Mouse (Mus musculus): ENCODE data around the gene Fam189a2. TPM values are rescaled to one million over a fixed set of nuclear protein-coding genes. Genes with fewer than 3 reads are reported as not detected.

The Fam189a2 gene
- polyA plus RNA-seq (2015; fragmentation: Nextera tagmentation; extraction: Ambion mirVana), result 1.5 and 2.3 TPM in 2 replicates

GRCm38 (mm10) chr19:24030871-24031556, at the start of gene Fam189a2:
Gene Fam189a2, minus strand, starts transcription at chr19:24031019.
- under 1% methylated on average over 42 of the region's 65 CpGs for WGBS
- peak; percentile 91 for ATAC-seq
- H3K4me3 ChIP-seq (ENCODE audit: low read depth, low read length), result peak within 1 kb of the TSS; percentile 83
- H3K9ac ChIP-seq (ENCODE audit: low read depth, low read length), result peak within 1 kb of the TSS; percentile 79
- H3K4me2 ChIP-seq (ENCODE audit: low read length), result peak within 1 kb of the TSS; percentile 90
- no peaks in the 10 kb centered on the region for H3K9me3 ChIP-seq (replicated peaks; ENCODE audit: control insufficient read depth, low read length, poor library complexity, severe bottlenecking)
- peaks cover 3% of the 10 kb centered on the region; the same call in 1 of the 2 replicates for H3K27me3 ChIP-seq (ENCODE audit: control insufficient read depth, insufficient read depth, low read depth, low read length)
- H3K27ac ChIP-seq (ENCODE audit: low read length), result peak within 1 kb of the TSS; percentile 80
- no peaks in the 10 kb centered on the region for H3K36me3 ChIP-seq (ENCODE audit: control insufficient read depth, insufficient read depth, low read length)
- H3K4me1 ChIP-seq (ENCODE audit: control insufficient read depth, insufficient read depth, low read length), result peaks cover 11% of the 10 kb centered on the region

GRCm38 (mm10) chr19:24077658-24078057, 46.8 kb upstream of the Fam189a2 start:
- no peak for ATAC-seq
- no peak overlapping the region for H3K4me3 ChIP-seq (ENCODE audit: low read depth, low read length)
- 94% methylated on average over 3 of the region's 3 CpGs for WGBS
- H3K36me3 ChIP-seq (ENCODE audit: control insufficient read depth, insufficient read depth, low read length), result no peaks in the 10 kb centered on the region
- no peaks in the 10 kb centered on the region for H3K9me3 ChIP-seq (replicated peaks; ENCODE audit: control insufficient read depth, low read length, poor library complexity, severe bottlenecking)
- no peak overlapping the region for H3K4me2 ChIP-seq (ENCODE audit: low read length)
- no peaks in the 10 kb centered on the region for H3K4me1 ChIP-seq (ENCODE audit: control insufficient read depth, insufficient read depth, low read length)
- H3K9ac ChIP-seq (ENCODE audit: low read depth, low read length), result no peak overlapping the region
- H3K27me3 ChIP-seq (ENCODE audit: control insufficient read depth, insufficient read depth, low read depth, low read length), result no peaks in the 10 kb centered on the region
- no peak overlapping the region for H3K27ac ChIP-seq (ENCODE audit: low read length)

GRCm38 (mm10) chr19:24076536-24076935, 45.7 kb upstream of the Fam189a2 start:
- Histone ChIP-seq H3K27me3 (ENCODE audit: control insufficient read depth, insufficient read depth, low read depth, low read length) (no peaks in the 10 kb centered on the region), H3K4me3 (ENCODE audit: low read depth, low read length) (no peak overlapping the region), H3K9me3 (replicated peaks; ENCODE audit: control insufficient read depth, low read length, poor library complexity, severe bottlenecking) (no peaks in the 10 kb centered on the region), H3K4me1 (ENCODE audit: control insufficient read depth, insufficient read depth, low read length) (no peaks in the 10 kb centered on the region), H3K27ac (ENCODE audit: low read length) (no peak overlapping the region), H3K36me3 (ENCODE audit: control insufficient read depth, insufficient read depth, low read length) (no peaks in the 10 kb centered on the region), H3K9ac (ENCODE audit: low read depth, low read length) (no peak overlapping the region), H3K4me2 (ENCODE audit: low read length) (no peak overlapping the region)
- ATAC-seq, result no peak
- 91% methylated on average over 7 of the region's 7 CpGs for WGBS

- no peak overlapping the region for H3K27ac ChIP-seq (ENCODE audit: low read length)
- H3K9me3 ChIP-seq (replicated peaks; ENCODE audit: control insufficient read depth, low read length, poor library complexity, severe bottlenecking), result no peaks in the 10 kb centered on the region
- no peak overlapping the region for H3K4me3 ChIP-seq (ENCODE audit: low read depth, low read length)
- no peak for ATAC-seq
- no peak overlapping the region for H3K9ac ChIP-seq (ENCODE audit: low read depth, low read length)
- H3K4me1 ChIP-seq (ENCODE audit: control insufficient read depth, insufficient read depth, low read length), result no peaks in the 10 kb centered on the region
- WGBS, result 92% methylated on average over 8 of the region's 8 CpGs
- H3K4me2 ChIP-seq (ENCODE audit: low read length), result no peak overlapping the region
- H3K36me3 ChIP-seq (ENCODE audit: control insufficient read depth, insufficient read depth, low read length), result no peaks in the 10 kb centered on the region
- no peaks in the 10 kb centered on the region for H3K27me3 ChIP-seq (ENCODE audit: control insufficient read depth, insufficient read depth, low read depth, low read length)
Measured at GRCm38 (mm10) chr19:24075927-24076326, 45.1 kb upstream of the Fam189a2 start.

- no peaks in the 10 kb centered on the region for H3K4me1 ChIP-seq (ENCODE audit: control insufficient read depth, insufficient read depth, low read length)
- no peak overlapping the region for H3K4me3 ChIP-seq (ENCODE audit: low read depth, low read length)
- WGBS, result 44% methylated on average over 4 of the region's 4 CpGs
- H3K27ac ChIP-seq (ENCODE audit: low read length), result no peak overlapping the region
- ATAC-seq, result no peak
- no peak overlapping the region for H3K4me2 ChIP-seq (ENCODE audit: low read length)
- H3K36me3 ChIP-seq (ENCODE audit: control insufficient read depth, insufficient read depth, low read length), result no peaks in the 10 kb centered on the region
- H3K27me3 ChIP-seq (ENCODE audit: control insufficient read depth, insufficient read depth, low read depth, low read length), result no peaks in the 10 kb centered on the region
- no peak overlapping the region for H3K9ac ChIP-seq (ENCODE audit: low read depth, low read length)
- no peaks in the 10 kb centered on the region for H3K9me3 ChIP-seq (replicated peaks; ENCODE audit: control insufficient read depth, low read length, poor library complexity, severe bottlenecking)
Measured at GRCm38 (mm10) chr19:24073155-24073554, 42.3 kb upstream of the Fam189a2 start.

DNA sequence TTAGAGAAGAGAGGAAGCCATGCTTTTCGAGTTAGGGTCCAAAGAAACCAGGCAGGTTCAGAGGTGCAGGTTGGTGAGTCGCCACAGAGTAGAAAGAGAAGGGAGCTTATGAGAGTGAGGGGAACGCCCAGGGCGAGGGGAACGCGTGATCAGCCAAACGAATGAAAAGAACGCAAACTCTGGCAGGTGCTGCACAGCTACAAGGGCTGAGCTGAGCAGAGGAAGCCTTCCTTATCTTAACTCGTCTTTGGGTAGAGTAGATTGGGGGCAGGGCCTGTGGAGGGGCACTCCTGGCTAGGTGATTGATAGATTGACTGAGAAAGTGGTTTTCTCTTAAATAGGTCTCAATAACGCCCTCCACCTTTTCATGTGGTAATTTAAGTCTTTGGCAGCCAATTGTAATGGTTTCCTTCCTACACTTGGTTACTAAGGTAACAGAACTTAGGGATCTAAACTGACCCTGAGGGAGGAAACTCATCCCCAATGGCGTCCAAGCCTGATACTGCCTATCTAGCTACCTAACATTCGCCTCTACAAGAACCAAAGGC, 33.6 kb upstream of the Fam189a2 start:
- WGBS, result 53% methylated on average over 12 of the region's 12 CpGs
- ATAC-seq, result no peak

DNA sequence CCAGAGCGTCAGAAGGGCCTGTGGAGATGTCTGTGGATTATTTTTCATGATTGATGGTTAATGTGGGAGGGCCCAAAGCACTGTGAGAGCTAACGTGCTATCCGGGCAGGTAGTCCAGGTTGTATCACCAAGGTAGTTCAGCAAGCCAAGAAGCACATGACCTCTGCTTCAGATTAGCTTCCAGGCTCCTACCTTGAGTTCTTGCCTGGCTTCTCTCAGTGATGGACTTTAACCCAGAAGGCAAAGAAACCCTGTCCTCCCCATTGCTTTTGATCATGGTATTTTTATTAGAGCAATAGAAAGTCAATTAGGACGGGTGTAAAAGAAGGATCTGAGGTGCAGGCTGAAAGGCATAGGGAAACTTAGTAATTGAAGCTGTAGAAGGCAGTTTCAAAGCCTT, 32.8 kb upstream of the Fam189a2 start:
- Histone ChIP-seq H3K9me3 (replicated peaks; ENCODE audit: control insufficient read depth, low read length, poor library complexity, severe bottlenecking) (no peaks in the 10 kb centered on the region), H3K4me3 (ENCODE audit: low read depth, low read length) (no peak overlapping the region), H3K4me2 (ENCODE audit: low read length) (no peak overlapping the region), H3K9ac (ENCODE audit: low read depth, low read length) (no peak overlapping the region), H3K4me1 (ENCODE audit: control insufficient read depth, insufficient read depth, low read length) (no peaks in the 10 kb centered on the region), H3K36me3 (ENCODE audit: control insufficient read depth, insufficient read depth, low read length) (no peaks in the 10 kb centered on the region), H3K27me3 (ENCODE audit: control insufficient read depth, insufficient read depth, low read depth, low read length) (no peaks in the 10 kb centered on the region), H3K27ac (ENCODE audit: low read length) (no peak overlapping the region)
- WGBS, result 87% methylated on average over 4 of the region's 4 CpGs
- ATAC-seq, result no peak

More for the DNA sequence above, 33.6 kb upstream of the Fam189a2 start:
- Histone ChIP-seq H3K27me3 (ENCODE audit: control insufficient read depth, insufficient read depth, low read depth, low read length) (no peaks in the 10 kb centered on the region), H3K36me3 (ENCODE audit: control insufficient read depth, insufficient read depth, low read length) (no peaks in the 10 kb centered on the region), H3K9me3 (replicated peaks; ENCODE audit: control insufficient read depth, low read length, poor library complexity, severe bottlenecking) (no peaks in the 10 kb centered on the region), H3K4me1 (ENCODE audit: control insufficient read depth, insufficient read depth, low read length) (no peaks in the 10 kb centered on the region), H3K4me3 (ENCODE audit: low read depth, low read length) (no peak overlapping the region), H3K27ac (ENCODE audit: low read length) (no peak overlapping the region), H3K4me2 (ENCODE audit: low read length) (no peak overlapping the region), H3K9ac (ENCODE audit: low read depth, low read length) (no peak overlapping the region)

DNA sequence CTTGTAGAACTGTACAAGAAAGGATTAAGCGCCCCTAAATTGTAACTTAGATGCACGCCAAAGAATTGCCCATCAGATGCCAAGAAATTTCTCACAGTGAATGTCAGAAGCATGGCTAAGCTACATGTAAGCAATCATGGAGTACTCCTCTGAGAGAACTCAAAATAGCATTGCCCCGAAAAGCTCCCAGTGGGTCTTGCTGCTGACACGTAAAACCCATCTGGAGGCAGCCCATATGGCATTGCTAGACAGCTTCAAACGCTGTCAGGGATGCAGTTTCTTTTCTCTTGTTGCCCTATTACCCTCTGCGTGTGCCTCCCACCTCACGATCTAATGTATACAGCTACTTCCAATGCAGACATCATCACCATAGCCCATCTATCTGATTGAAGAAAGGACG, 28.0 kb upstream of the Fam189a2 start:
- no peaks in the 10 kb centered on the region for H3K36me3 ChIP-seq (ENCODE audit: control insufficient read depth, insufficient read depth, low read length)
- H3K4me2 ChIP-seq (ENCODE audit: low read length), result no peak overlapping the region
- no peak overlapping the region for H3K4me3 ChIP-seq (ENCODE audit: low read depth, low read length)
- no peaks in the 10 kb centered on the region for H3K27me3 ChIP-seq (ENCODE audit: control insufficient read depth, insufficient read depth, low read depth, low read length)
- H3K27ac ChIP-seq (ENCODE audit: low read length), result no peak overlapping the region
- no peak for ATAC-seq
- H3K9ac ChIP-seq (ENCODE audit: low read depth, low read length), result no peak overlapping the region
- no peaks in the 10 kb centered on the region for H3K9me3 ChIP-seq (replicated peaks; ENCODE audit: control insufficient read depth, low read length, poor library complexity, severe bottlenecking)
- WGBS, result 87% methylated on average over 8 of the region's 8 CpGs
- no peaks in the 10 kb centered on the region for H3K4me1 ChIP-seq (ENCODE audit: control insufficient read depth, insufficient read depth, low read length)

GRCm38 (mm10) chr19:24058021-24058420, 27.2 kb upstream of the Fam189a2 start:
- Histone ChIP-seq H3K36me3 (ENCODE audit: control insufficient read depth, insufficient read depth, low read length) (no peaks in the 10 kb centered on the region), H3K9ac (ENCODE audit: low read depth, low read length) (no peak overlapping the region), H3K4me3 (ENCODE audit: low read depth, low read length) (no peak overlapping the region), H3K27me3 (ENCODE audit: control insufficient read depth, insufficient read depth, low read depth, low read length) (no peaks in the 10 kb centered on the region), H3K27ac (ENCODE audit: low read length) (no peak overlapping the region), H3K9me3 (replicated peaks; ENCODE audit: control insufficient read depth, low read length, poor library complexity, severe bottlenecking) (no peaks in the 10 kb centered on the region), H3K4me1 (ENCODE audit: control insufficient read depth, insufficient read depth, low read length) (no peaks in the 10 kb centered on the region), H3K4me2 (ENCODE audit: low read length) (no peak overlapping the region)
- no peak for ATAC-seq
- 88% methylated on average over 5 of the region's 5 CpGs for WGBS
